Mouse (Mus musculus) liver, postnatal 0 days (tissue): ENCODE measurements around the gene Car5a.

Experiments used
- CTCF ChIP-seq: sonication (generic); IDR thresholded peaks from 2 replicates; pipeline ENCODE4 v1.5.1; 2016; ENCODE audit warnings: antibody characterized with exemption, low read depth
- EP300 ChIP-seq: IDR thresholded peaks from 2 replicates; pipeline ENCODE4 v1.6.1; 2016; ENCODE audit warnings: antibody characterized with exemption, low read depth, mild to moderate bottlenecking

DNA sequence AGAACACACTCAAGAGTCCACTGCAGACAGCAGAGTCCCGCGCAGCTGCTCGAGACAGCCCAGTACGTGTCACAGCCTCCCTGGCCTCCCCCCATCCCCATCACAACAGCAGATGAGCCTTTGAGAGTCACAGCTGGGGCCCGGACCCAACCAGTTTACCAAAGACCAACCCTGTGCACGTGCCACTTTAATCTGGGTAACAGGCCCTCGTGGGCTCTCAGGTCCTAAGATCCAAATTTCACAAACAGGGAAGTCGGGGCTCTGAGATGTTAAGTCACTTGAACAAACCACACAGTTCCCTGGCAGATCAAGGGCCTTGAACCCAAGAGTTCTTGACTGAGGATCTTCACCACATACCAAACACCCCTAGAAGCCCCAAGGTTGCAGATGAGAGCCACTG lies 23.1 kb downstream of the Car5a start:
- TF ChIP-seq CTCF (no peak), EP300 (no peak)
